Mouse (Mus musculus): Measurements from ENCODE around the gene Nr1d1.

Nr1d1 gene

DNA sequence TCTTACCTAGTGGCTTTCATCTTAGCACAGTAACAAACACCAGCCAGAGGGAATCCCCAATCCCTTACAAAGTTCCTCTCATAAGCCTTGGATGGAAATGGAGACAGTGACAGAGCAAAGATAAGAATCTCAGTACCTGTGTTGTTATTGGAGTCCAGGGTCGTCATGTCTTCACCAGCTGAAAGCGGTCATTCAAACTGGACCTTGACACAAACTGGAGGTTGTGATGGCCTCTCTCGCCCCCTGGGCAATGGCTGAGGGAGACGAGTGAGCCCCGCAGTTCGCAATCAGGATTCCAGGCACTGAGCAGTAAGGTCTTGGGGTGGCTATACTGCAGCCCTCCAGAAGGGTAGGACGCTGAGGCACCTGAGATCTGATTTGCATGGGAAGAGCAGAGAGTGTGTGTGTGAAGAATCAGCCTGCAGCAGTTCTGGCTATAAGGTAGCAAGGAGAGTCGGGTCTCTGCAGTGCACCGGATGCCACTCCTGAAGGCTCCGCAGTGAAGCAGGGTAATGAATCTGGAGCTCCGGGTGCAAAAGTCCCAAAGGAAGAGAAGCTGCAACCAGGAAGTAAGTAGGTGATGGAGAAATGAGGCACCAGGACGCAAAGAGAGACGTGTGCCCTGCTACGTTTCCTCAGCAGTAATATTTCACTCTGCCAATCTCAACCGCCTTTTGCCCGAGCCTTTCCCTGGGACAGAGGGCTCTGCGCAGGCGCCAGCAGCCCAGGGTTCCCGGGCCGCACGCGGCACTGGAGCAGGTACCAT lies at the start of gene Nr1d1:
Nr1d1 (minus strand) TSS at position 752 of the 766 bp plus-strand sequence.
- peak in 1 of 2 experiments; percentile 34 for DNase-seq (ENCODE audit: low spot score in 2 of 2)

DNA sequence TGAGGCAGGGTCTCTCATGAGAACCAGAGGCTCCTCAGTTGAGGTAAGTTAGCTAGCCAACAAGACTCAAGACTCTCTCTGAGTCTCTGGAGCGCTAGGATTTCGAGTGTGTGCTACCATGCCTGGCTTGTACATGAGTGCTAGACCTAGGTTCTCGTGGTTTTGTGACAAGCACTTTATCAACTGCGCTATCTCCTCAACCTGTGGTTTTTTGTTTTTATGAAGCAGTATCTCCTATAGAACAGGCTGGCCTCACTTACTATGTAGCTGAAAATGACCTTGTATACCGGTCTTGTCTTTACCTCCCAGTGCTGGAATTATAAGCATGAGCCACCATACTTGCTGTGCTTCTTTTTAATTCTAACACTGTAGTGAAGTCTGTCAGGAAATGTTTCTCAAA lies 45.8 kb upstream of the Nr1d1 start:
- DNase-seq (ENCODE audit: low spot score in 2 of 2) = no peak

DNA sequence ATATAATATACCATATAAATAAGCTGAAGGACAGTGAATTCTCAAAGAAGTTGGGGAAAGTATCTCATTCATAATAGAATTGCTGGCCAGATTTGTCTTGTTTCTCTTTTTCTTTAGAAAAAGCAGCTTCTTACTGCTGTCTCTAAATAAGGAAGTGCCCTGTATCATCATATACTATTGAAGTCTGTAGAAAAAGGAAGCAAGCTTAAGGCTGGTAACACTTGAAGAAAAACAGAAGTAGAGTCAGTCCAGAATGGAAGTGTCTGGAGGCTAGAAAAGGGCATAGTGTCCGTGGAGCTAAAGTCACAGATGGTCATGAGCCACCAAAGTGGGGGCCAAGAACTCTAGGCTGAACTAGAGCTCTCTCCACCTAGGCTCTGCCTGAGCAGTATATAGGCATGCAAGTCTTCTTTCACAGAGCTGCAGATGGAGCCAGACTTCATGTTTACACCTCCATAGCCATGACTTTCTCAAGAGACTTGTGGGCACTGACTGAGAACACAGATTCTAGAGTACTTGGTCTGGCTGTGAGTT lies 41.6 kb upstream of the Nr1d1 start:
- no peak for DNase-seq (ENCODE audit: low spot score in 2 of 2)

DNA sequence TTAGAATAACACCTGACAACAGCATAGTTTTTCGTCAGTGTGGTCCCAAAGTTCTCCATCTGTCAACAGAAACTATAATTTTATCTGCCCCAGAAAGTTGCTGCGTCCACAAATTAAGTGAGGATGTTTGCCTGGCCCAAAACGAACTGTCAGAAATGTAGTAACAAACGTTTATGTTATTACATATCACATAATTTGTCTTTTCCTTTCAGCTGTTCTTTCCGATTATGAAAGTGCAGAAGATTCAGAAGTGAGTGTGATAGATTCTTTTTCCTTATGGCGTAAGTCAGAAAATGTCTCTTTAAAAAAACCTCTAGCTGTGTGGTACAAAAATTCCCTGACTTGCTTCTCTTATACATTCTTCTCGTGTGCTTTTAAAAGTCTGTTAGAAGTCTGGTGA lies 35.6 kb upstream of the Nr1d1 start:
- no peak for DNase-seq (ENCODE audit: low spot score in 2 of 2)

- peak; percentile 97 for DNase-seq (ENCODE audit: low spot score in 2 of 2)
These were observed 34.5 kb upstream of the Nr1d1 start for GRCm38 (mm10) chr11:98809457-98810290.

GRCm38 (mm10) chr11:98808417-98808816 lies 33.3 kb upstream of the Nr1d1 start:
- no peak for DNase-seq (ENCODE audit: low spot score in 2 of 2)

GRCm38 (mm10) chr11:98804605-98805004 lies 29.5 kb upstream of the Nr1d1 start, which contains the start of gene Casc3:
Gene Casc3 (plus strand): TSS chr11:98804905.
- DNase-seq (ENCODE audit: low spot score in 2 of 2) = no peak

- no peak for DNase-seq (ENCODE audit: low spot score in 2 of 2)
These were observed 22.8 kb upstream of the Nr1d1 start for GRCm38 (mm10) chr11:98797909-98798308.

DNA sequence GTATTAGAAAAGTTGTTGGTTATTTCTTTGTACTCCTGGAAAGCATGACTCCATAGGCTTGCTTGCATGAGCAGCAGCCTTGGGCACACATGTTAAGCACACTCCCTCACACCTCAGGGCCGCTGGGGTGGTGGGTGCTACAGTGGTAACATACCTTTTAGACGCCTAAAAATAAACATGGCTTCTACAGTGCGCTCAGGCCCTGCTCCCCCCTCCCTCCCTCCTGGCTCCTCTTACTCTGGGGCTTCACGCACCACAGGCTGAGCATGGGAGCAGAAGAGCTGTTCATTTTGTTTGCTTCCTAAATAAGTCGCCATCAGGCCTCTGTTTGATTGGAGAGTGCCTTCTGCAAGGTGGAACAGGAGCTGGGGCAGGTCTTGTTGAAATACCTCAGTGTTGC lies 22.2 kb upstream of the Nr1d1 start:
- no peak for DNase-seq (ENCODE audit: low spot score in 2 of 2)

- peak; percentile 64 to 73 for DNase-seq (ENCODE audit: low spot score in 2 of 2)
These were observed 21.5 kb upstream of the Nr1d1 start for GRCm38 (mm10) chr11:98796515-98797216.

GRCm38 (mm10) chr11:98795714-98796514 lies 20.8 kb upstream of the Nr1d1 start:
- no peak for DNase-seq (ENCODE audit: low spot score in 2 of 2)

DNA sequence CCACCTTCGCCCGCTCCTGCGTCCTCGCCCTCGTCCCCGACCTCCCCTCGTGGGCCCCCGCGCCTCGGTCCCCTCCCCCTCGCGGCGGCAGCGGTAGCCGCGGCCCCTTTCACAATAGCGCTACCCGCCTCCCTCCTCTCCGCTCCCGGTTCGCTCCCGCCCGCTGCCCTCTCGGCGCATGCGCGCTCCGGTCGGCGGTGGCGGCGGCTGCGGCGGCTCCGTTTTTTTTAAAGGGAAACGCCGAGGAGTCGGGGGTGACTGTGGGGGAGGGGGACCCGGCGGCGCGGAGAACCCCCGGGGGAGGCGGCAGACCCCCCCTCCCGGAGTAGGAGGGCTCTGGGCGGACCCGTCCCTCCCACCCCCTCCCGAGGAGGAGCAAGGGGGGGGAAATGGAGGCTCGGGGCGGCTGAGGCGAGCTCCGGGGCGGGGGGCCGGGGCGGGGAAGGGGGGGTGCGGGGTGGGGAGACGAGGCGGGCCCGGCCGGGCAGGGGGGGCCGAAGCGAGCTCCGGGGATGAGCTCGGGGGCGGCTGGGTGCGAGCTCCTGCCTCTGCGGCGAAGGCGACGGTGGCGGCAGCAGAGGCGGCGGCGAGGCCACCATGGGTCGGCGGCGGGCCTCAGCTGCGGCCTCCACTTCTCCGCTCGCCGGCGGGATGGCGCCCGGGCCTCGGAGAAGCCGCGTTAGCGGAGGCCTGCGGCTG lies 20.0 kb upstream of the Nr1d1 start, which contains the start of gene Msl1:
Msl1 (plus strand) TSS at position 502 of the 699 bp plus-strand sequence.
- peak; percentile 79 to 80 for DNase-seq (ENCODE audit: low spot score in 2 of 2)

- peak; percentile 66 to 71 for DNase-seq (ENCODE audit: low spot score in 2 of 2)
These were observed 19.4 kb upstream of the Nr1d1 start for GRCm38 (mm10) chr11:98794469-98795014.

GRCm38 (mm10) chr11:98792081-98792480 lies 16.9 kb upstream of the Nr1d1 start:
- DNase-seq (ENCODE audit: low spot score in 2 of 2) = no peak

- no peak for DNase-seq (ENCODE audit: low spot score in 2 of 2)
These were observed 16.3 kb upstream of the Nr1d1 start for GRCm38 (mm10) chr11:98791448-98791847.

DNA sequence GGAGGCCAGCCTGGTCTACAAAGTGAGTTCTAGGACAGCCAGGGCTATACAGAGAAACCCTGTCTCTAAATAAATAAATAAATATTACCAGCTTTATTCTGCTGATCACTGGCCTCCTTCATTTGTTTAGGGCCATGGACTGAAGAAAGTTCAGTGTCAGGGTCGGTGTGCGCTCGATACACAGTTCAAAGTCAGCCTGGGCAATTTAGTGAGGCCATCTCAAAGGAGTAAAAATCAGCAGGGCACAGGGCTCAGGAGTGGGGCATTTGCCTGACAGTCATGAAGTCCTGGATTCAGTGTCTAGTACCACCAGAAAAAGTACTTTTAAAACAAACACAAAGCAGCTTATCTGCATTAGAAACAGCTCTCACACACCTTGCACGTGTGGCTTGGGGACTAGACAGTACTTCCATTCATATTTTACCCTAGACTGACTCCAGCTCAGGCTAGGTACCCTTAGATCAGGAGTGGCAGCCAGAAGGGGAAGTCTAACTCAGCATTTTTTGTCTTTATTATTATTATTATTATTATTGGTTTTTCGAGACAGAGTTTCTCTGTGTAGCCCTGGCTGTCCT lies 15.6 kb upstream of the Nr1d1 start:
- DNase-seq (ENCODE audit: low spot score in 2 of 2) = no peak

DNA sequence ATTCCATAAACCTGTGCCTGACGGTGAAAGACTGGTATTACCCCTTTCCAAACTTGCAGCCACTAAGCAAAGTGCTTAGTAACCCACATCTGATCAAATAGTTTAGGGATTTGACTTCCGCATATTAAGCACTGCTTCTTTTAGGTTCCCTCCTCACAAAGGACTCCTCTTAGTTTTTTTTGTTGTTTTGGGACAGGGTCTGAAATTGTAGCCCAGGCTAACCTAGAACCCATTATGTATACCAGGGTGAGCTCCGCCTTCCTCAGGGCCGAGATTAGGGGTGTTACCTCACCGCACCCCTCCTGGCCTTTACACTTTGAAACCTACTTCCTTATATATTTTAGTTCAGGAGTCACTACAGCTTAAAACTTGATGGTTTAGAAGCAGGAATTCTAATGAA lies 14.7 kb upstream of the Nr1d1 start:
- no peak for DNase-seq (ENCODE audit: low spot score in 2 of 2)

DNA sequence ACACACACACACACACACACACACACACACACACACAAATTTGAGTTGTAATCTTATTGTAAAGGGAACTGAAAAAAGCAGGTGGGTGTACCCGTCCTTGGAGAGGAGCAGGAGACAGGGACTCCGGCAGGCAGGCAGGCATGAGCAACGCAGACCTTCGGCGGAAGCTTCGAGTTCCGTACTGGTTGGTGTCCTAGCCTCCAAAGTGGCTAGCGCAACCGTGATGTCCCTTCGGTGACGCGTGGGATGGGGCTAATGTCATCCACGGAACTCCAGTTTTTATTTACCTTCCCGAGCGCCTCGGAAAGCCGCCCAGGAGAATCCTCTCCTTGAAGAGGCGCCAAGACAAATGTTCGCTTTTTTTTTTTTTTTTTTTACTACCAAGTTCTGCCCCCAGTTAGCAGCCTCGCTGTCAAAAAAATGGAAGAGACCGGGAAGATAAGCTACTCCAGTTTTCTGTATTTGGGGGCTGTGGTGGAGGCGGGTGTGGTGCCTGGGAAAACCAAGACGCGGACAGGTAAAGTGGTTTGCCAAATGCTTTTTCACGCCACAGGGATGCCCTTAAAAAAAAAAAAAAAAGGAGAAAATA lies 14.2 kb upstream of the Nr1d1 start:
- no peak for DNase-seq (ENCODE audit: low spot score in 2 of 2)

DNA sequence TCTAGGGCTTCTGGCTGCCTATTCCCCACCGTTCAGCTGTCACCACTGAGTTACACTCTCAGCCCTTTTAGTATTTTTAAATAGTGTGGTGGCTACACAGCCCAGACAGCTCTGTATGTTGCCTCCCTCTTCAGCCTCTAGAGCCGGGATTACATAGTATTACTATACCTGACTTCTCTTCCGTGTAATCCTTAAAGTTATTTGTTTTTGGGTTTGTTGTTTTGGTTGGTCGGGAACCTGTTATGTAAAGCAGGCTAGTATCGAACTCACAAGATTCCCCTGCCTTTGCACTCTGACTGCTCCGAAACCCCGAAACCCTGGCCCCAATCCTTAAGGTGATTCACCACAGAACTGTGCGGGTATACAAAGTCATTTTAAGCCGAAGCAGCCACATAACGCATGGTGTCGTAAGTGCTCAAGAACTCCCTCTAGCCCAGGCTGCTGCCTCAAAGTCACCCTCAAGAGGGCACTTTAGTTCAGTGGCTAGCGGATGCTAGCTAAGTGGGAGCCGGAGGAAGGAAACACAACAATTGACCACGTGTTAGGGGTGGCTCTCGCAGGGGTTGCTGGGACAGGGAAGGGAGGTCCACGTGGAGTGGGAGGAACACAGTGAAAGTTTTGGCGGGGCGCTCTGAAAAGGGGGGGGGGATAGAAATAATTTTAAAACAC lies 13.6 kb upstream of the Nr1d1 start:
- DNase-seq (ENCODE audit: low spot score in 2 of 2) = peak; percentile 81 to 83
